Mouse (Mus musculus): ENCODE measurements at regions not wholly inside any gene's neighbourhood (a gene's known extent, or its start where the extent isn't known, plus 50 kb on each side); places are given as distances from the start of the nearest gene placed in this dataset.

- no peak for DNase-seq
Measured at GRCm38 (mm10) chr6:99979614-99980013, 253.4 kb upstream of the Prok2 start.

- no peak for DNase-seq
Measured at GRCm38 (mm10) chr6:99978164-99978746, 252.1 kb upstream of the Prok2 start.

- DNase-seq: no peak
Measured at GRCm38 (mm10) chr6:99976144-99976543, 250.0 kb upstream of the Prok2 start.

GRCm38 (mm10) chr6:99975486-99975885 is 249.3 kb upstream of the Prok2 start:
- no peak for DNase-seq

GRCm38 (mm10) chr6:99974464-99974863 is 248.3 kb upstream of the Prok2 start:
- DNase-seq: peak; percentile 30

- DNase-seq: peak; percentile 29
Measured at GRCm38 (mm10) chr6:99971376-99971775, 245.2 kb upstream of the Prok2 start.

GRCm38 (mm10) chr6:99968889-99969288 is 242.7 kb upstream of the Prok2 start:
- peak; percentile 56 for DNase-seq

- DNase-seq: no peak
Measured at GRCm38 (mm10) chr6:99967465-99967864, 241.3 kb upstream of the Prok2 start.

GRCm38 (mm10) chr6:99964540-99964939 is 238.3 kb upstream of the Prok2 start:
- DNase-seq: no peak

- DNase-seq: no peak
Measured at GRCm38 (mm10) chr6:99964007-99964406, 237.8 kb upstream of the Prok2 start.

GRCm38 (mm10) chr6:99959371-99959770 is 233.2 kb upstream of the Prok2 start:
- no peak for DNase-seq

GRCm38 (mm10) chr6:99954832-99955830 is 228.9 kb upstream of the Prok2 start:
- DNase-seq: no peak

- DNase-seq: no peak
Measured at GRCm38 (mm10) chr6:99953980-99954776, 228.0 kb upstream of the Prok2 start.

- DNase-seq: no peak
Measured at GRCm38 (mm10) chr6:99950811-99951210, 224.6 kb upstream of the Prok2 start.

- DNase-seq: no peak
Measured at GRCm38 (mm10) chr6:99946917-99947316, 220.7 kb upstream of the Prok2 start.

GRCm38 (mm10) chr6:99946481-99946880 is 220.3 kb upstream of the Prok2 start:
- no peak for DNase-seq

- DNase-seq: no peak
Measured at GRCm38 (mm10) chr6:99945691-99946090, 219.5 kb upstream of the Prok2 start.

GRCm38 (mm10) chr6:99942958-99943357 is 216.8 kb upstream of the Prok2 start:
- no peak for DNase-seq

- DNase-seq: no peak
Measured at GRCm38 (mm10) chr6:99940118-99940517, 213.9 kb upstream of the Prok2 start.

GRCm38 (mm10) chr6:99939382-99939781 is 213.2 kb upstream of the Prok2 start:
- no peak for DNase-seq

- no peak for DNase-seq
Measured at GRCm38 (mm10) chr6:99938949-99939348, 212.8 kb upstream of the Prok2 start.

- no peak for DNase-seq
Measured at GRCm38 (mm10) chr6:99936716-99937115, 210.5 kb upstream of the Prok2 start.

GRCm38 (mm10) chr6:99935373-99935772 is 209.2 kb upstream of the Prok2 start:
- no peak for DNase-seq

Data from adrenal gland, postnatal 25 days (tissue).